Mouse (Mus musculus) limb, embryonic 14.5 days (tissue): ENCODE measurements at regions not wholly inside any gene's neighbourhood (a gene's known extent, or its start where the extent isn't known, plus 50 kb on each side); places are given as distances from the start of the nearest gene placed in this dataset.

Experiments
- ATAC-seq: fragments of 200-750 bp; cut with Nextera tagmentation; 2 replicates; pipeline ENCODE4 v1.8.0; 2017; ENCODE audit warnings: low read depth, moderate number of reproducible peaks, moderate TSS enrichment; ENCODE audit not compliant: low FRiP score
- DNase-seq: peaks from one replicate; pipeline ENCODE4 v3.0.0-alpha.2; 2015; ENCODE audit warnings: low spot score
- H3K27ac ChIP-seq: fragments of 300-500 bp; sonication (generic); replicated peaks from 2 replicates; pipeline ENCODE4 v1.5.1; 2014; ENCODE audit warnings: low read depth, mild to moderate bottlenecking, low read length, moderate library complexity, mixed read lengths
- H3K27me3 ChIP-seq: fragments of 300-500 bp; sonication (generic); 2 replicates; pipeline ENCODE4 v1.6.1; 2014; ENCODE audit warnings: low read length, mixed read lengths; ENCODE audit not compliant: control insufficient read depth, insufficient read depth
- H3K36me3 ChIP-seq: fragments of 300-500 bp; sonication (generic); 2 replicates; pipeline ENCODE4 v1.6.1; 2014; ENCODE audit warnings: mild to moderate bottlenecking, low read length, moderate library complexity, mixed read lengths; ENCODE audit not compliant: control insufficient read depth, insufficient read depth
- H3K4me1 ChIP-seq: fragments of 300-500 bp; sonication (generic); 2 replicates; pipeline ENCODE4 v1.6.1; 2014; ENCODE audit warnings: antibody characterized with exemption, low read length, mixed read lengths; ENCODE audit not compliant: control insufficient read depth, insufficient read depth
- H3K4me2 ChIP-seq: fragments of 300-500 bp; sonication (generic); replicated peaks from 2 replicates; pipeline ENCODE4 v1.6.1; 2014; ENCODE audit warnings: low read depth, mild to moderate bottlenecking, low read length, moderate library complexity; ENCODE audit not compliant: severe bottlenecking
- H3K4me3 ChIP-seq: fragments of 300-500 bp; sonication (generic); replicated peaks from 2 replicates; pipeline ENCODE4 v1.5.1; 2014; ENCODE audit warnings: low read length
- H3K9ac ChIP-seq: fragments of 300-500 bp; sonication (generic); 2 replicates; pipeline ENCODE4 v1.6.1; 2014; ENCODE audit warnings: mild to moderate bottlenecking, low read depth, low read length, moderate library complexity; ENCODE audit not compliant: severe bottlenecking
- H3K9me3 ChIP-seq: fragments of 300-500 bp; sonication (generic); 2 replicates; pipeline ENCODE4 v1.6.1; 2016; ENCODE audit warnings: low read length; ENCODE audit not compliant: control insufficient read depth
- POLR2A ChIP-seq: fragments of 200-500 bp; IDR thresholded peaks from 2 replicates; pipeline ENCODE4 v1.8.0; 2012; ENCODE audit warnings: inconsistent platforms, mild to moderate bottlenecking, moderate library complexity, borderline replicate concordance; ENCODE audit not compliant: insufficient read depth, insufficient read length; ENCODE audit errors: extremely low read depth
- WGBS: fragments of 180-500 bp; shearing (Covaris S2); extraction: QIAGEN DNeasy Blood & Tissue Kit; methylation state at CpG from one replicate; pipeline ENCODE4 v1.1.7; 2014; 5-methylcytosine and 5-hydroxymethylcytosine counted together

DNA sequence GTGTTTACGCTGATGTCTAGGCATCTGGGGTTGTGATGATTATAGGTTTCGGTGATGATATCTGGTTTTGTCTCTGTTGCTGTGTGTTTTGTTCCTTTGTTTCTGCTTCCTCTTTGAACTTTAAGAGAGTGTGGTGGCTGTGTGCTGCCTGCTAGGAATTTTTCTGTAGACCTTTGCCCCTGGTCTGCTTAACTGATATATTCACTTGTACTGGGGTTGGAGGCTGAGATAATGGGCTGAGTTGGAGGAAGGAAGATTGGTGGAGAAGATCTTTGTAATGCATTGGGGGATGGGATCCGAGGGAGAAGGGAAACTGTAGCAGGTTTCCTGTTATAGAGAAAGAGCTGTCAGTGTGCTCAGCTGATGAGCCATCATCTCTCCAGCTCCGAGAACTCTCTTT, 55.8 kb downstream of the Mid1ip1 start:
- no peaks in the 10 kb centered on the region for H3K36me3 ChIP-seq
- ATAC-seq, result no peak
- no peak for TF ChIP-seq POLR2A
- H3K9ac ChIP-seq, result no peak overlapping the region
- no peak overlapping the region for H3K4me3 ChIP-seq
- H3K27ac ChIP-seq, result no peak overlapping the region
- no peaks in the 10 kb centered on the region for H3K27me3 ChIP-seq
- DNase-seq, result no peak
- 60% methylated on average over 4 of the region's 4 CpGs for WGBS
- peaks cover 1% of the 10 kb centered on the region; the same call in 1 of the 2 replicates for H3K4me1 ChIP-seq
- no peaks in the 10 kb centered on the region for H3K9me3 ChIP-seq
- no peak overlapping the region for H3K4me2 ChIP-seq

GRCm38 (mm10) chrX:10775714-10776515, 61.1 kb downstream of the Mid1ip1 start:
- peak; percentile 69 for DNase-seq
- TF ChIP-seq POLR2A, result no peak
- 30% methylated on average over 8 of the region's 8 CpGs for WGBS
- ATAC-seq, result peak; percentile 68; the same call in 1 of the 2 replicates
- Histone ChIP-seq H3K4me2 (no peak overlapping the region), H3K27ac (peak overlapping the region; percentile 13; the same call in 1 of the 2 replicates), H3K4me3 (no peak overlapping the region), H3K36me3 (no peaks in the 10 kb centered on the region), H3K9ac (no peak overlapping the region), H3K4me1 (peaks cover 3% of the 10 kb centered on the region; the same call in 1 of the 2 replicates), H3K27me3 (no peaks in the 10 kb centered on the region), H3K9me3 (no peaks in the 10 kb centered on the region)

DNA sequence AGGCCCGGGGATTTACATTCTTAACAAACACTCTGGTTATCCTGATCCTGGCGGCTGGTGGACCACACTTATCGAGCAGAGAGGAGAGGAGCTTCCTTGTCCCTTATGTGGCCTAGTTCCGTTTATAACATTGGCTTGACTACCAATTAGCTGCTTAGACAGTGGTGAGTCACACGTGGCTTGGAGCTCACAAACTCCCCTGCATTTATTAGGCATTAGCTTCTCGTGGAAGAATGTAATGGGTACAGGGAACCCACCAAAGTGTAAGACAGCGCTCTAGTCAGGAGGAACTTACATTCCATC, 61.7 kb downstream of the Mid1ip1 start:
- Histone ChIP-seq H3K4me1 (peaks cover 3% of the 10 kb centered on the region; the same call in 1 of the 2 replicates), H3K27ac (0 out of 2 replicates have a peak overlapping the region, but pooled peaks have one; percentile 6), H3K9ac (no peak overlapping the region), H3K9me3 (no peaks in the 10 kb centered on the region), H3K4me2 (no peak overlapping the region), H3K36me3 (no peaks in the 10 kb centered on the region), H3K4me3 (no peak overlapping the region), H3K27me3 (no peaks in the 10 kb centered on the region)
- DNase-seq (no peak), ATAC-seq (no peak)
- TF ChIP-seq POLR2A, result no peak
- WGBS, result 29% methylated on average over 7 of the region's 7 CpGs

GRCm38 (mm10) chrX:10778014-10778413, 63.2 kb downstream of the Mid1ip1 start:
- WGBS, result 75% methylated on average over 2 of the region's 2 CpGs
- ATAC-seq (no peak), DNase-seq (no peak)
- Histone ChIP-seq H3K27me3 (no peaks in the 10 kb centered on the region), H3K4me3 (no peak overlapping the region), H3K9me3 (no peaks in the 10 kb centered on the region), H3K4me1 (peaks cover 3% of the 10 kb centered on the region; the same call in 1 of the 2 replicates), H3K27ac (no peak overlapping the region), H3K4me2 (no peak overlapping the region), H3K9ac (no peak overlapping the region), H3K36me3 (no peaks in the 10 kb centered on the region)
- TF ChIP-seq POLR2A, result no peak

DNA sequence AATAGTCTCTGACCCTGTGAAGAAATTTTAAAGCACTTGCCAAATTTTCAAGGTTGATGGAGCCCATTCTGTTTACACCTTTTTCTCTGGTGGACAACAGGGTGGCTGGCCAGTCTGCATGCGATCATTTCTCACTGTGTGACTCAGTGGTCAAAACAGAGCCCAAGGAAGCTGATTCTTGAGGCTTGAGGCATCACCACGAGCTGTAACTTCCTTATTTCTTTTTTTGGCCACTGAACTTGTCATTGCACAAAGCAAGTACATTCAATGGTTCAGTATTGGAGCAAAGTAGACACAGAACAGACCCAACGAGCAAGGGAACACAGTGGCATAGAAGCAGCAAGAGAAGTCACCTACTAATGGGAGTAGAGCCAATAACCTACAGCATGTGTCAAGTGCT, 71.5 kb downstream of the Mid1ip1 start:
- no peak for TF ChIP-seq POLR2A
- Histone ChIP-seq H3K9ac (no peak overlapping the region), H3K4me2 (no peak overlapping the region), H3K4me3 (no peak overlapping the region), H3K4me1 (no peaks in the 10 kb centered on the region), H3K27ac (no peak overlapping the region), H3K36me3 (no peaks in the 10 kb centered on the region), H3K9me3 (no peaks in the 10 kb centered on the region), H3K27me3 (no peaks in the 10 kb centered on the region)
- 86% methylated on average over 3 of the region's 3 CpGs for WGBS
- DNase-seq, result no peak
- ATAC-seq, result no peak
